Mouse (Mus musculus) cerebellum, postnatal 4 days (tissue): ENCODE results near the gene Ssbp3.

ENCODE experiments used
- DNase-seq, 2 experiments: peaks; one replicate each; pipeline ENCODE4 v3.0.0; 2022; ENCODE audit warnings: low spot score in 2 of 2, mixed read lengths in 1 of 2

Gene Ssbp3

GRCm38 (mm10) chr4:107009548-107009947 is 99.0 kb downstream of the Ssbp3 start:
- DNase-seq: no peak

DNA sequence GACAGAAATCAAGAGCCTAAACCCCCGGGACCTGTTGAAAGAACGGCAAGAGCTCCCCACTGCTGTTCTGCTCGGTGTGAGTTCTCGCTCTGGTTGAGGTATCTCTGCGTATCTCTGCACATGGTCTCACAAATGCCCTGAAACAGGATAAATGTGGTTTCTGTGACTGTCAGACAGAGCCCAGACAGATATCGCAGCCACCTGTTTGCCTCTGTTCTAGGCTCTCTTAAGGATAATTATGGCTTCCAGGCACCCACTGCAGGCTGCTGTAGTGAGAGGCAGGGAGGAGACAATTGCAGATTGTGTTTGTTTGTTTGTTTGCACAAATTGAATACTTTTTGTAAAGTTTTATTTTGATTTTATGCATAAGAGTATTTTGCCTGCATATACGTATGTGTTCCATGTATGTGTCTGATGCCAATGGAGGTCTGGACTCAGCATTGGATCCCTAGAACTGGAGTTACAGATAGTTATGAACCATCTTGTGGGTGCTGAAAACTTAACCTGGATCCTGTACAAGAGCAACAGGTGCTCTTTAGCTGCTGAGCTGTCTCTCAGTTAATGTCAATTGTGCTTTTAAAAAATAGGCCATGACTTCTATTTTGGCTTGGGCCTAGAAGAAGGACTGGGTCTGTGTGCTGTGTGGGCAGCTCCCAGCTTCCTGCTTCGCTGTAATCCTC is 101.0 kb downstream of the Ssbp3 start:
- DNase-seq: no peak

DNA sequence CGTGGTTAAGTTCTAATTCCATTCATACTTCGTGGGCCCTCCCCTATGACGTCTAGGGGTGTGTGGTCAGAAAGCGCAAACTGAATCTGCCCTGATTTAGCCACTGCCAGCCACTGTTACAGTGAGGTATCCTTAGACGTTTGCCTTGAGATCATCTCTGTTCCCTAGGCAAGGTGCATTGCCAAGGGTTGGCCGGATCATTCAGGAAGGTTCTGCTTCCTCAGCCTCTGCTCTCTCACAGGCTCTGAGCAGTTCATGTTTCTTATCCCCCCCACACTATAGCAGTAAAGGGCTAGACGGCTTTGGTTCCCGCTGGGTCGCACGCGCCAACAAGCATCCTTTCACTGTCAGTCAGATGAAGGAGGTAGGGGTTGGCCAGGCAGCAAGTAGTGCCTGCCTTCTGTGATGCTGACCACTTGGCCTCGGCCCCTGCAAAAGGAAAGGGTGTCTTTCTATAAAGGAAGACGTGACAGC is 101.5 kb downstream of the Ssbp3 start:
- DNase-seq: no peak

DNA sequence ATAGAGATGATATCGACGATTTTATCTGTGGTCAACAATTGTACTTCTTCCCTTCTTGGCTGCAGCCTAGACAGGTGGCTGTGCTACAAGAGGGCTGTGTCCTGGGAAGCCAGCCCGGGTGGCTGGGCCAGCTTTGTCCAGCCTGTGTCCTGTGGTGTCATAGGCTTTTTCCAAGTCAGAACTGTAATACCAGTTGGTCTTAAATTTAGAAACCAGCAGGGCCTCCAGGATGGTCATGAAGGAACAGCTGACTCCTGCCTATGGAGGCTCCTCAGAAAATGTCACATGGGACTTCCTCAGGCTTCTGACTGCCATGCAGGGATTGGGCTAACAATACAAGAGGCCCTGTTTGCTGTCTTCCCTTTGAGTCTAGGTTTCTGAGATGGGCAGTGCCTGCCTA is 102.1 kb downstream of the Ssbp3 start:
- no peak for DNase-seq

GRCm38 (mm10) chr4:107013119-107013816 is 102.8 kb downstream of the Ssbp3 start:
- DNase-seq: no peak

GRCm38 (mm10) chr4:107013817-107014260 is 103.3 kb downstream of the Ssbp3 start:
- no peak for DNase-seq

- peak in 1 of 2 experiments; percentile 35 for DNase-seq
Measured at GRCm38 (mm10) chr4:107015971-107016511, 105.5 kb downstream of the Ssbp3 start.

- no peak for DNase-seq
Measured at GRCm38 (mm10) chr4:107017257-107017656, 106.8 kb downstream of the Ssbp3 start.

DNA sequence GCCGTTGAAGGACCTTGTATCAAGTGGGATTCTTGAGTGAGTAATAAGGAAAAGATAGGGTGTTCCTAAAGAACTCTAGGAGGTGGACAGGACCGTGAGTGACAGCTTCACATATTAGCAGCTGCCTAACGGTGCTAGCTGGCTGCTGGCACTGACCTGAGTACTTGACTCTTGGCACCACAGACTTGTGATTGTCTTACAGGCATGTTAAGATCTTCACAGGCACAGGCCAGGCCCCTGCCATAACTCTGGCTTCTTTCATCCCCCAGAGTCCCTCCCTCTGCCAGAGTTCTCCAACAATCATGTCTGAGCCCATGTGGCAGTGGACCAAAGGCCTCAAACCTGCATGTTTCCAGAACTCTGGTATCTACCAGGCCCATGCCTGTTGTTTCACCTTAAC is 108.0 kb downstream of the Ssbp3 start:
- DNase-seq: no peak

- DNase-seq: peak in 1 of 2 experiments; percentile 28
Measured at GRCm38 (mm10) chr4:107019027-107019426, 108.5 kb downstream of the Ssbp3 start.

DNA sequence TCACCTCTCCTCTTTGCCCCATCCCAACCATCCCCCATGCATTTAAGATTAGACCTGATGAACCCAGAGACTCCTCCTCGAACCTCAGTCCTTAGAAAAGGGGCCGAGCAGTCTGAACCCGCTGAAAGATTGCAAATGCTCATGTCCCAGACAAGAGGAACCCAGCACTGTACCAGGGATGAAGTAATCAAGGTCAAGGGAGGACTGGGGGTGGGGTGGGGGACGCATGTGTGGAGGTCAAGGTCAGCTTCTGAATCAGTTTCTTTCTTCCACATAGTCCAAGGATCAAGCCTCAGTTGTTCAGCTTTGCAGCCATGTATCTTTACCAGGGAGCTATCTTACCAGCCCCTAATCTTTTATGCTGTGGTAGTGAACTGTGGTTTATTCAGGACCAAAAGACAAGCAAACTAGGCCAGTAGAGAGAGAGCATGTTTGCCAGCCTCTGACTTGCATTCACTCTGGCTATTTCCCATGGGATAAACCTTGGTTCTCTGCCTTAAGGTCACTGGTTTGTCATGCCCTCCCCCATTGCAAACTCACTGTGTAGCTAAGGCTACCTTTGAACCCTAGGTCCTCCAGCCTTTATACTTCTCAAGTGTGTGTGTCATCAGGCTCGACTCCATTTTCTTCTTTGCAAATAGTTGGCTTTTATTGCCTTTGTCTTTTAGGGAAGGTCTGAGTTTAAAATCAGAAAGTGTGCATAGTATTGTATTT is 109.9 kb downstream of the Ssbp3 start:
- no peak for DNase-seq

GRCm38 (mm10) chr4:107021464-107021863 is 111.0 kb downstream of the Ssbp3 start:
- no peak for DNase-seq

GRCm38 (mm10) chr4:107024899-107025298 is 114.4 kb downstream of the Ssbp3 start:
- DNase-seq: no peak

DNA sequence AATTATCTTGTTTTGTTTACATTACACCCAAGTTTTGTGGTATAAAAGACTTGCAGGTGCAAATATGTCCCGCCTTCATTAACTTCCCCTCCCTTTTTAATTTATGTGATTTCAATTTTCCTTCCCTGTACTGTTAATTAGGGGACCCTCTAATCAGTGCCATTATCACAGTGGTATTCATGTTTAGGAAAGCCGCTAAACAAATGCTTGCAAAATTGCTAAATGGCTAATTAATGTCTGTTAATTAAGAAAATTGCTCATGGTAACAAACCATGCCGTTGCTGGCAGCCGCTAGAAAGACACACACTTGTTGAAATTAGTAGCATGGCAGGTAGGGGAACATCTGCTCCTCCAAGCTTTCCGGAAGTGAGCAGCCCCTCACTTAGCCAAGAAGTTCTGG is 114.9 kb downstream of the Ssbp3 start:
- no peak for DNase-seq

DNA sequence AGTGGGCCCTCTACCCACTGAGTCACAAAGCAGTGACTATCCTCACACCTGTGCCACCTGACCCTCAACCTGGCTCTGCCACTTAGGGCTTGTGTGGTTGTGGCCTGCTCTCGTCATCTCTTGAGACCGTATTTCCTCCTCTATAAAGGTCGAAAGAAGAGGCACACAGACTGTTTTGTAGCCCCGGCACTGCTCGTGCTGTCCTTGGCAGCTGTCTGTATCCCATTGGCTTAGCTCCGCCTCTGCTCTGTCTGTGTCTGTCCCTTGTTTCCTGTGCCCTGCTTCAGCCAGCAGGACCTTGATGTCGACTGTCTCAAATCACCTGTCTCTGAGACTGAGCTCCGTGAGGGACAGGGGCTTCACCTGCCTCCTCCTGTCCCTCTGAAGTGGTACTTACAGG is 116.0 kb downstream of the Ssbp3 start:
- DNase-seq: no peak

- no peak for DNase-seq
Measured at GRCm38 (mm10) chr4:107035689-107036088, 125.2 kb downstream of the Ssbp3 start.

DNA sequence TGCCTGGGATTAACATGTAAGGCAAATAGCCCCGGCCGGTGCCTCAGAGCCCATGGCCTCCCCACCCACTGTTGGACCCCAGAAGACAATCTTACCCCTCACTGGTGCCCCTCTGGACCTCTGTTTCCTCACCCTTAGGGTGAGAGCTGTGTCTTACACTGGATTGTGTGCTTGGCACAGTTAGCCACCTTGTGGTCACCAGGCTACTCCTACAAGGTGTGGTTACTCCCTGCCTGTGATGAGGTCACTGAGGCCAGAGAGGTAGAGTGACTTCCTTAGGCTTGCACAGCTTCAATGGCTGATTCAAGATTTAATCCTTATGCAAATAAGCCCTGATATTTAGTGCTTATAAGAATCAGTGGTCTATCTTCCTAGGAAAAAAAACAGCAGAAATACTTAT is 126.5 kb downstream of the Ssbp3 start:
- DNase-seq: no peak

- no peak for DNase-seq
Measured at GRCm38 (mm10) chr4:107038303-107038702, 127.8 kb downstream of the Ssbp3 start.

GRCm38 (mm10) chr4:107039270-107039669 is 128.8 kb downstream of the Ssbp3 start:
- DNase-seq: no peak

DNA sequence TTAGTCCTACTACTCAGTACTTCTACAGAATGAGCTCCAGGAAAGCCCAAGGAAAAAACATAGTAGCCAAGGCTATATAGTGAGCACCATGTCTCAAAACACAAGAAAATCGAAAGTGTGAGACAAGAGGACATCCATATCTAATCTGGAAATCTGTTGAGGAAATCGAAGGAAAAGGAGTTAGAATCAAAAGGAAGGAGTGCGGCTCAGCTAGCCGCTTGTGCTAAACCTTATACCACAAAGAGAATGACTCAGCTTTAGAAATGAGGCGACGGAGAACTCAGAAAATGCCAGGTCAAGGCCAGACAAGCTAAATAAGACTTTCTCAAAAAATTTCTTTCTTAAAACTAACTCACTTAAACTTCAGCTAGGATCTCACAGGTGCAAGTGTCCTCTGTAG is 131.8 kb downstream of the Ssbp3 start:
- DNase-seq: no peak

DNA sequence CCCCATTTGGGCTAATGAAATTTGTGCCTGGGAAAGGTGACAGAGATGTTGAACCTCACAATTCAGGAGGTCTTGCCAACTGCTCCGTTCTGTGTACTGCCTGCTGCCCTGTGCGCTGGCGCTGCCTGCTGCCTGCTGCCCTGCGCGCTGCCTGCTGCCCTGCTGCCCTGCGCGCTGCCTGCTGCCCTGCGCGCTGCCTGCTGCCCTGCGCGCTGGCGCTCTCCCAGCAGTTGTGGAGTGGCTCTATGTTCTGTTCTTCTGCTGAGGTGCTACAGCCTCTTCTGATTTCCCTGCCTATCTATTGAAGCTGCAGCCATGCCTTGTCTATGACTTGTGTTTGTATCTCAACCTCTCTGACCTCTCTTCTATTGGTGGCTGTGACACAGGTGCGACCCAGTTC is 134.7 kb downstream of the Ssbp3 start:
- no peak for DNase-seq

DNA sequence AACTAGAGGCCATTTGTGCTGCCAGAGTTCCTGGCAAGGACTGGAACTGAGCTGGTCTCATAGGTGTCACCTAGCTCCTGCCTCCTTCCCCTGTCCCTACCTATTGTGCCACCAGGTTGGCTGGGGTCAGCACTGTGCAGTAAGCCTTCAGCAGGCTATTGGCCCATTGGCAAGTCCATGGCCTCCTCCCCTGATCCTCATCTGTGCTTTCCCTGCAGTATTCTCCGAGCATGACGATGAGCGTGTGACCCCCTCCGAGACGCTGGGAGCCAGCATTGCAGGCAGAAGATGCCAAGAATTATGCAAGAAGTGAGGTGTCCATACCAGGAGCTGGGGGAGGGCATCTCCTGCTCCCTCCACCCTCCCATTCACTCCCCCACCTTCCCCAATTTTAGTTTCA is 137.3 kb downstream of the Ssbp3 start:
- DNase-seq: no peak
